Mouse (Mus musculus) large intestine, adult 2 months (tissue): ENCODE measurements around the gene Foxp4. TPM values are rescaled to one million over a fixed set of nuclear protein-coding genes. Genes with fewer than 3 reads are reported as not detected.

Experiments used
- DNase-seq: peaks from one replicate; pipeline ENCODE4 v3.0.0-alpha.2; 2012; ENCODE audit warnings: low read depth, low spot score
- WGBS: fragments of 180-500 bp; shearing (Covaris S2); methylation state at CpG from one replicate; pipeline ENCODE4 v1.1.7; 2018; 5-methylcytosine and 5-hydroxymethylcytosine counted together
- polyA plus RNA-seq: library from polyadenylated mRNA; depleted of rRNA; stranded (reverse); fragments of >200 nt; gene quantifications from 2 replicates; pipeline ENCODE4 v1.2.3, GENCODE M21; 2012; rRNA removed

Foxp4 gene
- polyA plus RNA-seq, 1 experiment: 46.2 TPM

- no peak for DNase-seq
- 2% methylated on average over 41 of the region's 45 CpGs for WGBS
Measured at GRCm38 (mm10) chr17:47833029-47833627, 91.3 kb downstream of the Foxp4 start.

GRCm38 (mm10) chr17:47832501-47833028 is 91.9 kb downstream of the Foxp4 start:
- 20% methylated on average over 17 of the region's 17 CpGs for WGBS
- no peak for DNase-seq

GRCm38 (mm10) chr17:47831772-47832171 is 92.7 kb downstream of the Foxp4 start:
- DNase-seq: no peak
- WGBS: 78% methylated on average over 5 of the region's 5 CpGs

DNA sequence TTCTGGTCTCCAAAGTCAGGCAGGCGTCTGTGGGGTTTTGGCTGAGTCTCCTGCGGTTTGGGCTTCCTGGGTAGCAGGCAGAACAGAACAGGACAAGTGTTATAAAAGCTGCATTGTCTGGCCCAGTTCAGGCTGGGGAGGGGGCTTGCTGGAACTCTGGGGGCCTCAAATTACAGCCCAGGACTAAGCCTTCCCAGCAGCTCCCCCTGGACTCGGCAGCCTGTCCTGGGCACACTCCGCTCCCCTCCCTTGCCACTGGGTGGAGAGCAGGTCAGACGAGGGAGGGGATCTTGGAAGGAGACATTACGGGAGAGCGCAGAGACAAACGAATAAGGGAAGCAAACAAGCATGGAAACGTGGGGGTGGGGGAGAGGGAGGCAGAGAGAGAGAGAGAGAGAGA is 93.3 kb downstream of the Foxp4 start:
- 63% methylated on average over 9 of the region's 9 CpGs for WGBS
- no peak for DNase-seq

DNA sequence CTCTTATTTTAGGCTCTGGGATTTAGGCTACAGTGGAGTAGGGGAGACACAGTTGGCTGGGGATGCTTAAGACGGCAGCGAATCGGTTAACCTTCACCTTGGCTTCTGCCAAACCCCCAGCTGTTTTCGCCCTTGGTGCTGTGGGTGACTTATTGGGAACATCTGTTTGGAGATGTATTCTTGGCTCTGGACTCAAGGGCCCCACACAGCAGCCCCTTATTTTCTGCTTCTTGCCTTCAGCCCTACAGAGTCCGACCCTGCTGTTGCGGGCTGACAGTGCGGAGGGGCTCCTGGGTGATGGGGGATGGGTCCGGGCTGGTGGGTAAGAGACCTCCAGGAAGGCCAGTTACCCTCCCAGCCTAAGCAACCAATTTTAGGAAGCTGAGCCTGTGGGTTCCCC is 103.1 kb downstream of the Foxp4 start:
- 84% methylated on average over 8 of the region's 8 CpGs for whole genome bisulfite sequencing
- DNase-seq: no peak

DNA sequence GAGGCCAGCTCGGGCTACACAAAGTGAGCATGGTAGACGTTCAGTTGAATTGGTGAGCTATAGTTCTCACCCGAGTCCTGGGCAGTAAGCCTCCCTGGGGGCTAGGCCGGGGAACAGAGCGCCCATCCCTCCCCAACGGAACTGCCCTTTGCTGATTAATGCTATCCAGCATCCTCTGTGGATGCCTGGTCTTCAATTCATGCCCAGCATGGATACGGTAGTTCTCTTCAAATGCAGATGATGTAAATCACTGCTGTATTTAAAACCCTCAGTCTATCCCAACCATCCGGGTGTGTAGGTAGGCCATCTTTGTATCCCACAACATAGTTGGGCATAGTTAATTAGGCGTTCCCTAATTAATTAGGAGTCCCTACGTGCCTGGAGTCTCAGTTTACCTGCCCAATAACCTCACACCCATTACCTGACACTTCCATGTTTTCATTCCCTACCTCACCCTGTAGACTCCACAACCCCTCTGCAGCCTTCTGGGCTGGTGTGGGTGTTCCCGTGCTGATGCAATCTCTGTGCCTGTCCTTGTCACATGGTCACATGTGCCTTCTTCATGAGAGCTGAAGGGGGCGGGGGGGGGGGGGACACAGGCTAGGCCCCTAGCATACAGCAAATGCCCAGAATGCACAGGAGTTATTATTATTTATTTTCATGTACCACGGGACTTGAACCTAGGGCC is 106.3 kb downstream of the Foxp4 start:
- WGBS: 91% methylated on average over 13 of the region's 13 CpGs

More for the DNA sequence above, 106.3 kb downstream of the Foxp4 start:
- no peak for DNase-seq

Other genes starting within 250 kb of the Foxp4 start
- gene Tomm6, start 236.3 kb downstream of the Foxp4 start, polyA plus RNA-seq: 105 and 126 TPM in 2 replicates
- 4.4 and 7.3 TPM in 2 replicates for gene Frs3, start 235.6 kb downstream of the Foxp4 start, polyA plus RNA-seq
- 0.70 and 0.87 TPM in 2 replicates for gene Gm21981, start 230.2 kb downstream of the Foxp4 start, polyA plus RNA-seq
- 0.56 and 0.86 TPM in 2 replicates for gene Prickle4, start 229.9 kb downstream of the Foxp4 start, polyA plus RNA-seq
- gene Pgc, start 197.8 kb downstream of the Foxp4 start, polyA plus RNA-seq: 3.9 and 21.9 TPM in 2 replicates
- 18.0 and 20.3 TPM in 2 replicates for gene Tfeb, start 187.6 kb downstream of the Foxp4 start, polyA plus RNA-seq
- gene Mdfi, start 90.0 kb downstream of the Foxp4 start, polyA plus RNA-seq: 4.3 and 4.6 TPM in 2 replicates
- not detected in 2 replicates for gene 1700122O11Rik, start 113.6 kb upstream of the Foxp4 start, polyA plus RNA-seq
- not detected in 2 replicates for gene 1700067P10Rik, start 164.7 kb upstream of the Foxp4 start, polyA plus RNA-seq
- gene 9830107B12Rik, start 221.6 kb upstream of the Foxp4 start, polyA plus RNA-seq: 0.07 and 0.23 TPM in 2 replicates
- gene A530064D06Rik, start 242.6 kb upstream of the Foxp4 start, polyA plus RNA-seq: 0.38 and 0.46 TPM in 2 replicates